Comparison of ENCODE assay signal across 24 mouse cellular contexts in genomic region chr8:53947384-53947783, GRCm38 (mm10).
DNase-seq lines count a peak whose midpoint lies in the region; ATAC-seq and TF ChIP-seq lines count a peak whose summit lies in the region.
"Had no signal": no experiment of that assay in that cellular context is flagged by ENCODE, and none has a peak within 500 bp of the region (broad histone marks: within the 10 kb centered on the region; RNA-seq: fewer than 3 reads in every experiment).

No protein-coding gene starts in this region.

- no peaks in the 10 kb centered on the region for H3K9me3 ChIP-seq in hindbrain, postnatal 0 days (ENCODE audit: low read length)
- H3K9me3 ChIP-seq in hindbrain, embryonic 13.5 days, result no peaks in the 10 kb centered on the region
- H3K9me3 ChIP-seq: embryonic facial prominence, embryonic 12.5 days; embryonic facial prominence, embryonic 15.5 days; forebrain, embryonic 15.5 days; hindbrain, embryonic 10.5 days had no signal

- no peaks in the 10 kb centered on the region for H3K27me3 ChIP-seq in hindbrain, postnatal 0 days (ENCODE audit: insufficient read depth, low read length)
- H3K27me3 ChIP-seq in hindbrain, embryonic 13.5 days, result no peaks in the 10 kb centered on the region
- H3K27me3 ChIP-seq: embryonic facial prominence, embryonic 12.5 days; embryonic facial prominence, embryonic 15.5 days; forebrain, embryonic 15.5 days had no signal

- no peaks in the 10 kb centered on the region for H3K4me1 ChIP-seq in hindbrain, postnatal 0 days (ENCODE audit: insufficient read depth, low read length)
- no peaks in the 10 kb centered on the region for H3K4me1 ChIP-seq in hindbrain, embryonic 13.5 days (replicated peaks)
- H3K4me1 ChIP-seq: embryonic facial prominence, embryonic 12.5 days; embryonic facial prominence, embryonic 15.5 days; forebrain, embryonic 15.5 days had no signal

- no peak overlapping the region for H3K4me3 ChIP-seq in hindbrain, postnatal 0 days (ENCODE audit: low read length)
- H3K4me3 ChIP-seq in hindbrain, embryonic 13.5 days, result no peak overlapping the region
- H3K4me3 ChIP-seq: embryonic facial prominence, embryonic 12.5 days; embryonic facial prominence, embryonic 15.5 days; forebrain, embryonic 15.5 days; hindbrain, embryonic 10.5 days had no signal

- ATAC-seq in hindbrain, postnatal 0 days, result no peak
- no peak for ATAC-seq in hindbrain, embryonic 13.5 days (ENCODE audit: low FRiP score)
- peak; percentile 65 for ATAC-seq in granulocyte monocyte progenitor cell, adult 5-6 weeks (replicated peaks; ENCODE audit: poor library complexity, severe bottlenecking)
- no peak for ATAC-seq in activated CD4-positive, CD25-positive, alpha-beta regulatory T cell, adult 4 months
- ATAC-seq: CD4-positive, CD25-positive, alpha-beta regulatory T cell, adult 4 months; forebrain, embryonic 15.5 days had no signal

- H3K9ac ChIP-seq in hindbrain, postnatal 0 days (replicated peaks; ENCODE audit: low read length), result no peak overlapping the region
- H3K9ac ChIP-seq in hindbrain, embryonic 13.5 days, result no peak overlapping the region
- H3K9ac ChIP-seq: embryonic facial prominence, embryonic 12.5 days; embryonic facial prominence, embryonic 15.5 days; forebrain, embryonic 15.5 days; hindbrain, embryonic 14.5 days had no signal

- no peak overlapping the region for H3K27ac ChIP-seq in hindbrain, postnatal 0 days
- H3K27ac ChIP-seq in hindbrain, embryonic 13.5 days, result no peak overlapping the region
- H3K27ac ChIP-seq: embryonic facial prominence, embryonic 12.5 days; embryonic facial prominence, embryonic 15.5 days; forebrain, embryonic 15.5 days; hindbrain, embryonic 10.5 days; hindbrain, embryonic 14.5 days had no signal

- DNase-seq in hindbrain, postnatal 0 days (ENCODE audit: low spot score), result peak; percentile 2
- peak; percentile 77 for DNase-seq in Muller cell, postnatal 12 days (ENCODE audit: inconsistent ontology term)
- no peak for DNase-seq in cerebellum, postnatal 10 days
- DNase-seq in right cerebral cortex, postnatal 36 days (ENCODE audit: low spot score in 2 of 2), result no peak
- DNase-seq: adrenal gland, postnatal 10 days; adrenal gland, postnatal 36 days; cerebellum, adult 11 months; cerebellum, adult 2 months; cerebellum, adult 9-11 months; cerebellum, postnatal 36 days; gastrocnemius, postnatal 10 days; gastrocnemius, postnatal 36 days; heart, adult 11 months; kidney, adult 11 months had no signal

- no peak for TF ChIP-seq CTCF in hindbrain, postnatal 0 days (IDR thresholded peaks at IDR 0.05; ENCODE audit: low read depth)

- H3K4me2 ChIP-seq in hindbrain, postnatal 0 days (ENCODE audit: low read depth, low read length), result no peak overlapping the region
- H3K4me2 ChIP-seq in hindbrain, embryonic 13.5 days, result no peak overlapping the region
- H3K4me2 ChIP-seq: embryonic facial prominence, embryonic 12.5 days; embryonic facial prominence, embryonic 15.5 days; forebrain, embryonic 15.5 days; heart, embryonic 11.5 days; hindbrain, embryonic 14.5 days had no signal

- no peaks in the 10 kb centered on the region for H3K36me3 ChIP-seq in hindbrain, postnatal 0 days (ENCODE audit: insufficient read depth, low read length)
- no peaks in the 10 kb centered on the region for H3K36me3 ChIP-seq in hindbrain, embryonic 13.5 days
- H3K36me3 ChIP-seq: embryonic facial prominence, embryonic 12.5 days; embryonic facial prominence, embryonic 15.5 days; forebrain, embryonic 15.5 days; hindbrain, embryonic 10.5 days had no signal

Comparison
In these comparisons a context has a peak if more than half of its experiments do, and no peak if none do; other contexts are left out.
1. DNase-seq: peak in hindbrain, postnatal 0 days (single experiment) and Muller cell, postnatal 12 days (single experiment); none in cerebellum, postnatal 10 days (0 of 2) and right cerebral cortex, postnatal 36 days (0 of 2).